Mouse (Mus musculus) brain, embryonic 14.5 days (tissue): ENCODE results near the gene Tasp1.

ENCODE experiments used
- CTCF ChIP-seq: fragments of 200-500 bp; IDR thresholded peaks from 2 replicates; pipeline ENCODE4 v1.5.1; 2012; ENCODE audit warnings: inconsistent platforms, mild to moderate bottlenecking, moderate library complexity, borderline replicate concordance; ENCODE audit not compliant: insufficient read depth, insufficient read length; ENCODE audit errors: extremely low read depth
- POLR2A ChIP-seq: fragments of 200-500 bp; IDR thresholded peaks from 2 replicates; pipeline ENCODE4 v1.6.1; 2012; ENCODE audit warnings: mild to moderate bottlenecking, inconsistent platforms, borderline replicate concordance; ENCODE audit not compliant: poor library complexity, insufficient read depth, insufficient read length, severe bottlenecking; ENCODE audit errors: extremely low read depth

DNA sequence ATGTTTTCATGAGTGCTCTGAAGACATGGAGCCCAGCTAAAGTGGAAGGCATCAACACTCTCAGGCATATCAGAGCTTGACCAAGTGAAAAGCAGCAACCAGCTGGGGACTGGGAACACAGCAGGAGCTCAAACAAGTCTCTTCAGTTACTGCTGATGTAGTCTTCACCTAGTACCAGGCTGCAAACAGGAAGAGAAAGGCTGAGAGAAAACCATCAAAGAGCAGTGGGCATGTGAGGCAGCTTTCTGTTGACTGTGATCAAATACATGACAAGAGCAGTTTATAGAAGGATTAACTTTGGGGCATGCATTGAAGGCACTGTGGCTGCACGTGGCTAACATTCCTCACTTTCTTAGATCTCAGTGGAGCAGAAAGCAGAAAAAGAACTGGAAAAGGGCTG lies 141.7 kb downstream of the Tasp1 start:
- TF ChIP-seq POLR2A (no peak), CTCF (no peak)
